Mouse (Mus musculus): ENCODE results near the gene Kpnb1.
A peak's percentile ranks its signal among the peaks of the same experiment; 100 is the strongest.

The Kpnb1 gene

DNA sequence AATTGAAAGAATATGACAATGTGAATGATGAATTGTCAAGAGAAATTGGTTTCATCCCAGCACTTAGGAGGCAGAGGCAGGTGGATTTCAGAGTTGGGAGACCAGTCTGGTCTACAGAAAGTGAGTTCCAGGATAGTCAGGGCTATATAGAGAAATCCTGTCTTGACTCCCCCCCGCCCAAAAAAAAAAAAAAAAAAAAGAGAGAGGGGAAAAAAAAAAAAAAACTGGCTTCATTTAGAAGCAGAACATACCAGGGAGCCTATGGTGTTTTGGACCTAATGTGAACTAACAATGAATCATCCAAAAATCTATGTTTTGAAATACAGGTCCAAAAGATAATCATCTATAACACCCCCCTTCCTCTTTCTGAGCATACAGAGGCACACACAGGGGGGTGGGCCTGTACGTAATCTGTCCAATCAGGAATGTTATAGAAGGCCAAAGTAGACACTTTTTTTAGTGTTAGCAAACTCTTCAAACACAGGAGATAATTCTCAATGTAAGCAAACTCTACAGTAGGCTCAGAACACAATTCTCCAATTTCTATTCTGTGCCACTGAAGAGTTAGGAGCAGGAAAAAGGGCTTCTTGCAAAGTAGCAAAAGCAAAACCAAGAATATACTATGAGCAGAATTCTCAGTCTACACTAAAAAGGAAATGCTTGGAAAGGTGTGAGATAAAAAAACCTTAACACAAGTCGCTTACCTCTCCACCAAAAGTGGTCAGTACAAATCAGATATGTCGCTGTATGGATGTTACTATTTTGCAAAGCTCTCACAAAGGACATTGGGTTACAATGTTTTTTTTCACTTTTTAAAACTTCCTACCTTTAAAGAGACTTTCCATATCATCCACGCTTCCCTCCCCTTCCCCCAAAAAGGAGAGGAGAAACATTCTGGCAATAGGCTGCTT, 1.7 kb downstream of the Kpnb1 start:
- DNase-seq: no peak

GRCm38 (mm10) chr11:97184875-97185274, 2.8 kb downstream of the Kpnb1 start:
- no peak for DNase-seq

DNA sequence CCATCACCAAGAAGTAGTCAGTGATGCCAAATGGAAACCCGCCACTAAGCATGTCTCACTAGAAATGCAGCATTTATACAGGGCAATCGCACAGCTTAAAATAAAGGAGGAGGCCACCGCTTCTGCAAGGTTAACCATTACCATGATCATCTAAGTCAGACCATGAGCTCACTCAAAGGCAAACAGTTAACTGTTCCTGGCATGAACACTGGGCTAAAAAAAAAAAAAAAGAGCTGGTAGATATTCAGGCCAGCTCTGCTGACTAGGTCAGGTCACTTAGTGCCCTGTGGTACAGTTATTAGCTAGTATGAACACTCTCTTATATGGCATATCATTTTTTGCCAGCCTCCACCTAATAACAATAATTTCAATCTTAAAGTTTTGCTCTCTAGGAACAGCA, 5.2 kb downstream of the Kpnb1 start:
- DNase-seq: no peak

DNA sequence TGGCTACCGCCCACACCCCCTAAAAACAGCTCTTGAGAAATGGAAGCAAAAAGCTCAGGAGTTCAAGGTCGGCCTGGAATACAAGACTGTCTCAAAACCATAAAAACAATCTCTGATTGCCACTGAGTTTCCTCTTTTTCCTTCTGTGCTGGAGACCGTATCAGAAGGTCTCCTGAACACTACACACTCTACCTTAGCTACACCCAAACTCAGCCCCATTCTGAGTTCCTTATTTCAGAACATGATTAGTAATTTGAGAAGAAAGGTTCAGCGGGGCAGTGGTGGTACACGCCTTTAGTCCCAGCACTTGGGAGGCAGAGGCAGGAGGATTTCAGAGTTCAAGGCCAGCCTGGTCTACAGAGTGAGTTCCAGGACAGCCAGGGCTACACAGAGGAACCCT, 6.6 kb downstream of the Kpnb1 start:
- no peak for DNase-seq

- DNase-seq: no peak
These were observed 9.5 kb downstream of the Kpnb1 start for GRCm38 (mm10) chr11:97178198-97178597.

GRCm38 (mm10) chr11:97176851-97177250, 10.8 kb downstream of the Kpnb1 start:
- DNase-seq: peak; percentile 50

- no peak for DNase-seq
These were observed 12.2 kb downstream of the Kpnb1 start for GRCm38 (mm10) chr11:97175499-97175898.

DNA sequence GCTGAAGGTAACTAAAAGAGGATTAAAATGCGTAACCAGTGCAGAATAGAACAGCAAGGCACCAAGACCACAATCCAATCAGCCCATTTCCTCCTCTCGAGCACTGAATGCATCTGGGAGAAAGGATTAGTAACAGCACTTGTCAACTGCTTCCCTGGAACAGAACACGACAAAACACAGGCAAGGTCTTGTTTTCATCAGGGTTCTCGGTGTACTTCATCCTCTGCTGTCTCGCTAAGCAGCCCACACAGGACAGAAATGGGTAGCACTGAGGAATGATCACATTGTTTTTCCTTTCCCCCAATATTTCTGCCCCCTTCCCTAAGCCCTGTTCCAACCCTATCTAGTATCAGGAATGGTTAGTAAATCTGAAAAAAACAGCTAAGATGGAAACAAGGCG, 27.3 kb downstream of the Kpnb1 start:
- no peak for DNase-seq

GRCm38 (mm10) chr11:97156999-97157398, 30.7 kb downstream of the Kpnb1 start:
- no peak for DNase-seq

- peak; percentile 68 for DNase-seq
These were observed 34.9 kb downstream of the Kpnb1 start for GRCm38 (mm10) chr11:97152662-97153287.

- no peak for DNase-seq
These were observed 35.7 kb downstream of the Kpnb1 start for GRCm38 (mm10) chr11:97152023-97152426.

DNA sequence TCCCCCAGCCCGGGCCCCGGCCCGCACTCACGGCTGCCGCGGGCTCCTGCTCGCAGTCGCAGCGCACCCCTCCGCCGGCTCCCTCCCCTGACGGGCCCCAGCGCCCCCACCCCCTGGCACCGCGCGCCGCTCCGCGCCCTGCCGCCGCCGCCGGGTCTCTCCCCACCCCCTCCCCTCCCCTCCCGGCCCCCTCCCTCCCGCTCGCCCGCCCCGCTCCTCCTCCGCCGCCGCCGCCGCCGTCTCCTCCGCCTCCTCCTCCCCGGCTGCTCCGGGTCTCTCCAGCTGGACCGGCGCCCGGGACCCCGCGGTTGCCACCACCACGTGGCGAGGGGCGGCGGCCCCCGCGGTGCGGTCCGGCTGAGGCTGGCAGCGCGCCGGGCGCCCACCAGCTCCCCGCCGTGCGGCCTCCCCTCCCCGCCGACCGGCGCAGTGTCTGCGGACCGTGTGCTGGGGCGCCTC, 36.3 kb downstream of the Kpnb1 start, which contains the start of gene Tbkbp1:
Gene Tbkbp1 (minus strand): TSS at position 153 of the 459 bp plus-strand sequence.
- peak; percentile 57 for DNase-seq

DNA sequence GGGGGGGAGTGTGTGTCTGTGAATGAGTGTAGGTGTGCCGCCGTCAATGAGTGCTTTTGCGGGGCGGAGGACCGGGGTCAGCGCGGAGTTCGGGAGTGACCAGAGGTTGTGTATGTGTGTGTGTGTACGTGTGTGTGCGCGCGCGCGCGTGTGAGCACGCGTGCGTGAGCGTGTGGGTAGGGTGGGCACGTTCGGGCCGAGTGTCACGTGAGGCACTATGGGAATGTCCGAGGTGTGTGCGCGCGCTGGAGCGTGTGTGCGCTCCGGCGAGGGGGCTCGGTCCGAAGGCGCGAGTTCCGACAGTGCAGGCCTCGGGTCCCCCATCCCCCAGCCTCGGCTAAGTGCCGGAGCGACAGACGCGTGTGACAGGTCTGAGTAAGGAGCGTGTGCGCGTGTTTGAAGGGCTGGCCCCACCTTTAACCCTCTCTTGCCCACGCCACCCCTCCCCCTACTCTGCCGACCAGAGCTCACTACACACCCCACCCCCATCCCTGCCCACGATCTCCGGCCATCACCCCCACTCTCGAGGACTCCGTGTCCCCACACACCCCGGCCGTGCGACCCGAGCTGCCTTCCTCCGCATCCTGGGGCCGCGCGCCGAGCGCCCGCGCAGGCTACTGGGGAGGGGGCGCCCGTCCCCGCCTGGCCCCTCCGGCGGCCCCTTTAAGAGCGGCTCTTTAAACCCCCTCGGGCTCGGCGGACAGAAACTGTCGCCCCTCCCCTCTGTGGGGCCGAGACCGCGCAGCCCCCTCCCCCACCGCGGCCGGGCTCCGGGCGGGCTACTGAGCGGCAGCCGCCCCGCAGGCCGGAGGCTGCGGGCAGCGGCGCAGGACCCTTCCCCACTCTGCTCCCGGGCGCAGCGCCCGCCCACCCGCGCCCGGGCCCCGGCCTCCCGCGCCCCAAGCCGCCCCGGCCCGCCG, 37.0 kb downstream of the Kpnb1 start:
- DNase-seq: peak; percentile 56

DNA sequence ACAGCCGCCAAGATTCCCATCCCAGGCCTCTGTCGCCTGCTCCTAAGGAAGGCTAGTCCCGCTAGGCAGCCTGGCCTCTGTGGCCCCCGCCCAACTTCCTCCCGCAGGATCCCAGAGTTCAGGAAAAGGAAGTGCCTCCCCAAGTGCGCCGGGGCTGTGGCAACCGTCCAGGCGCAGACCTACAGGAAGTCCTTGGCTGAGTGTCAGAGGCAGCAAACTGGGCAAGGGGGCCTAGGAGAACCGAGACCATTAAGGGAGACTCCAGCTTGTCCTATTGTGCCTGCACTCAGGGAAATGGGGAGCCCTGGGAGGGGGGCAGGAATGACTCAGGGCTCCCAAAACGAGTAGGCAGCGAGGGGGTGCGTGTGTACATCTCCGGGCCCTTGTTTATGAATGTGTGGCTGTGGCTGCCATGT, 37.7 kb downstream of the Kpnb1 start:
- DNase-seq: no peak

GRCm38 (mm10) chr11:97149026-97149425, 38.7 kb downstream of the Kpnb1 start:
- DNase-seq: no peak

GRCm38 (mm10) chr11:97148591-97148990, 39.1 kb downstream of the Kpnb1 start:
- no peak for DNase-seq

DNA sequence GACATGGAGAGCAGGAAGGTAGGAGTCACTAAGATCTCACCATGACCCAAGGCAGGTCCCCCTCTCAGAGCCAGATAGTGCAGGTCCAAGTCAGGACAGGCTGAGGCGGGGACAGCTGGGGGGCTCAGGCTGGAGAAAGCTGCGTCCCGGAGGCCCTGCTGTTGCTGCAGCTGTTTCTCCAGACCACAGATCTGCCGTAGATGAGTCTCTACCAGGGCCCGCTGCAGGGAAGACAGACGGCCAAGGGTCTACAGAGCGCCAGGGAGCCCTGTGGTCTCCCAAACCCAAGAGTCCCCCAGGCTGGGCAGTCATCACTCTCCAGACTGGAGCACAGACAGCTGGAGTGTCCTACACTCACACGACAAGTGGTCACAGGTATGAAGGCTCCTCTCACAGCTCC, 40.3 kb downstream of the Kpnb1 start:
- DNase-seq: no peak

GRCm38 (mm10) chr11:97146724-97147123, 41.0 kb downstream of the Kpnb1 start:
- peak; percentile 86 for DNase-seq

- no peak for DNase-seq
These were observed 41.7 kb downstream of the Kpnb1 start for GRCm38 (mm10) chr11:97145951-97146350.

- no peak for DNase-seq
These were observed 42.4 kb downstream of the Kpnb1 start for GRCm38 (mm10) chr11:97145320-97145719.

- peak; percentile 36 for DNase-seq
These were observed 44.3 kb downstream of the Kpnb1 start for GRCm38 (mm10) chr11:97143196-97143900.

DNA sequence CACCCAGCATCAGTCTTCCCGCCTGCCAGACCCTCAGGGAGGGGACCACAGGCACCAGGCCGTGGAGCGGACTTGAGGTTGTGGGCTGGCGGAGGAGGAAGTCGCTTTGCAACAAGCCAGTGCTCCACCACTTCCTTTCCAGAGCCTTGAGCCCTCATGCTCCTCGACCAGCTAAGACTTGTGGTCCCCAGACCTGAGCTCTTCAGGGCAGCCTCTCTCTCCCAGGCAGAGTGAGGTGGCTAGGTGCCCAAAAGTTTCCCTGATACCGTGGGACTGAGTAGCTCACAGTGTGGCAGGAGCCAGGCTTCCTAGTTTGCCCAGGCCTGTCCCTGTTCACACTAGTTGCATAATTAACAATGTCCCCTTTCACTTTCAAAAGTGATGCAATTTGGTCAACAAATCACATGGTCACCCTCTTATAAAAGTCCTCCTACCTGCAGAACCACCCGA, 45.5 kb downstream of the Kpnb1 start:
- DNase-seq: peak; percentile 35
